Mouse (Mus musculus): ENCODE results near the gene Il25.
"Not testable (repeated sequence)": the region's sequence is repeated elsewhere in the genome, so short reads cannot be mapped to it uniquely, and the experiment has no call there.

The Il25 gene

GRCm38 (mm10) chr14:54926401-54927158 lies 5.9 kb upstream of the Il25 start:
- peak; percentile 70 for DNase-seq (ENCODE audit: low spot score)

DNA sequence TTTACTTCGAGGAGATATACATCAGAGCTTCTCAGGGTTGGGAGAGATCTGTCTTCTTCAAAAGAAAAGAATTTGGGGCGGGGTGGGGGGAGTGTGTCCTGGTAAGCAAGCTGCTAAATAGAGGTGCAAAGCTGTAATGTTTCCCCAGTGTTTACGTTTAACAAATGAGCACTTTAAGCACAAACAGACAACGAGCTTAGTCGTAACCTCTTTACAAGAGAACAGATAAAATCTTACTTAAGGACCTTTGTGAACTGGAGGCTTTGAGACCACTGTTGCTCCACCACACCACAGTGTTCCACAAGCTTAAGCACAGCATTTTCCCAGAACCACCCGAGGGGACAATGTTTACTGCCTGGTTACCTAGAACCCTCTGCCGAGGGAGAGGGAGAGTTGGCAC lies 5.2 kb upstream of the Il25 start:
- DNase-seq (ENCODE audit: low spot score): no peak

- no peak for DNase-seq (ENCODE audit: low spot score)
These were observed 2.7 kb upstream of the Il25 start for GRCm38 (mm10) chr14:54929801-54930200.

DNA sequence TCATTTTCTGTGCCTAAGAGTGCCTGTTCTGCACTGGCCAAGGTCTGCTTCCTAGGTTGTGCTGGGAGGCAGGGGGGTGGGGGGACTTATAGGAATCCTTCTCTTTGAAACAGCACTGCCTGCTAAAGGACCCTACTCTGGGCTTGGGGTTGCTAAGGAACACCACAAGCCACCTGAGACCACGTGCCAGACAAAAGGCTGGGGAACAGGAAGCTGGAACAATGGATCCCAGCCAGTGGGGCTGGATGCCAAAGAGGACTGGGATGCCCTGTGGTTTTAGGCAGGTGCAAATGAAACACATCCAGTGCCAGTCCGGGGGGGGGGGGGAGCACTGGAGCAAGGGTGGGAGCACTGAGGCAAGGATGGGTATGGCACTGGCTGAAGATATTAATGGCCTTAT lies 2.1 kb upstream of the Il25 start:
- no peak for DNase-seq (ENCODE audit: low spot score)

GRCm38 (mm10) chr14:54935904-54936830 lies 3.7 kb downstream of the Il25 start, which contains the start of gene Cmtm5:
TSS of gene Cmtm5 (plus strand) at chr14:54936261.
- DNase-seq (ENCODE audit: low spot score): no peak

DNA sequence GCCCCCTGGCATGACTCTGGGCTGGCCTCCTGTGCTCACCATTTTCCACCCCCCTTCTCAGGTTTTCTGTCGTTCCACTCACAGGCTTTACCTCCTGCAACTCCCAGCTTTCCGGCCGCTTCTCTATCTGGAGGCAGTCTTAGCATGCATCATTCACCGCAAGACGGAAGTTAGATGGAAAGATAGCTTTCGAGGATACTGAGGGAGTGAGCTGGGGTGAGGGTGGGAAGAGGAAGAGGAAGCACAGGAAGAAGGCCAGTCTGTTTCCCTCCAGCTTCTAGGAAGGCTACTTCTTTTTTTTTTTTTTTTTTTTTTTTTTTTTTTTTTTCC lies 4.3 kb downstream of the Il25 start:
- DNase-seq (ENCODE audit: low spot score): no peak

GRCm38 (mm10) chr14:54937361-54938182 lies 5.1 kb downstream of the Il25 start:
- DNase-seq (ENCODE audit: low spot score): no peak

GRCm38 (mm10) chr14:54938431-54939219 lies 6.1 kb downstream of the Il25 start:
- no peak for DNase-seq (ENCODE audit: low spot score)

GRCm38 (mm10) chr14:54939434-54940175 lies 7.1 kb downstream of the Il25 start:
- DNase-seq (ENCODE audit: low spot score): peak; percentile 39

GRCm38 (mm10) chr14:54940176-54940530 lies 7.7 kb downstream of the Il25 start:
- DNase-seq (ENCODE audit: low spot score): no peak

DNA sequence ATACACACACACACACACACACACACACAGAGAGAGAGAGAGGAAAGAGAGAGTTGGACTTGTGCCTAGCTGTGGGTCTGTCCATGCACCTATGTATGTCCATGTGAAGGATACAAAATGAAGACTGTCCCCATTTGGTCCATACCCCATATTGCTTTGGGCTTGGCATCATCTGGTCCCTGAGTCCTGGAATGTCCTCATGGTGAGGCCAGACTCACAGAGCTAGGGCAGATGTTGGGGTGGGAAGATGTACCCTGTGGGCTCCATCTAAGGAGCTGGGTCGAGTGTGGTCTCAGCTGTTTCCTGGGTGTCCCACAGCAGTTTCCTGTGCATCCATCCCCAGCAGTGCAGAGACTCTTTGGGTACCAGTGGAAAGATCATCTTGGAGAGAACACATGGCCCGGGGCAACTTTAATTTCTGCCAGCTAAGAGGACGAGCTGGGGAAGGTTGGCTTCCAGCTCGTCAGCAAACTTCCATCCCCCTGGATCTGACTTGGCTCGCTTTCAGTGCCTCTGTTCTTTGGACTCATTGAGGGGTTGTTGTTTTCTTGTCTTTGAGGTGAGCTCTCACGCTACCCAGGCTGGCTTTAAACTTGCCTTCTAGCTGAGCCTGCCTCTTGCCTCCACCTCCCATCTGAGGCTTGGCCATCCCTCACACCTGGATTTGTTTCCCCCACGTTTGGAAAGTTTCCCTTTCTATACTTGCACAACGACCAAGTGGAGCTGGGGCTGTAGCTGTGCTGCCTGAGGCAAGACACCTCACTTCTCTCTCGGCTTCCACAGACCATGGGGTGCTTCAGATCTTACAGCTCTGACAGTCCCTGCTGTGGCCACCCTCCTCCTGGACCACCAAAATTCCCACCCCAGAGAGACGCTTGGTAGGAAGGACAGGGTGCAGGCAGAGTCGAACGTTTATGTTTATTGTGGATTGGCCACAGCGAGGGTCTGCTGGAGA lies 8.8 kb downstream of the Il25 start:
- DNase-seq (ENCODE audit: low spot score): no peak

GRCm38 (mm10) chr14:54942479-54942878 lies 10.0 kb downstream of the Il25 start:
- DNase-seq (ENCODE audit: low spot score): no peak

GRCm38 (mm10) chr14:54943971-54944370 lies 11.5 kb downstream of the Il25 start:
- DNase-seq (ENCODE audit: low spot score): no peak

GRCm38 (mm10) chr14:54944939-54945338 lies 12.4 kb downstream of the Il25 start:
- DNase-seq (ENCODE audit: low spot score): no peak

DNA sequence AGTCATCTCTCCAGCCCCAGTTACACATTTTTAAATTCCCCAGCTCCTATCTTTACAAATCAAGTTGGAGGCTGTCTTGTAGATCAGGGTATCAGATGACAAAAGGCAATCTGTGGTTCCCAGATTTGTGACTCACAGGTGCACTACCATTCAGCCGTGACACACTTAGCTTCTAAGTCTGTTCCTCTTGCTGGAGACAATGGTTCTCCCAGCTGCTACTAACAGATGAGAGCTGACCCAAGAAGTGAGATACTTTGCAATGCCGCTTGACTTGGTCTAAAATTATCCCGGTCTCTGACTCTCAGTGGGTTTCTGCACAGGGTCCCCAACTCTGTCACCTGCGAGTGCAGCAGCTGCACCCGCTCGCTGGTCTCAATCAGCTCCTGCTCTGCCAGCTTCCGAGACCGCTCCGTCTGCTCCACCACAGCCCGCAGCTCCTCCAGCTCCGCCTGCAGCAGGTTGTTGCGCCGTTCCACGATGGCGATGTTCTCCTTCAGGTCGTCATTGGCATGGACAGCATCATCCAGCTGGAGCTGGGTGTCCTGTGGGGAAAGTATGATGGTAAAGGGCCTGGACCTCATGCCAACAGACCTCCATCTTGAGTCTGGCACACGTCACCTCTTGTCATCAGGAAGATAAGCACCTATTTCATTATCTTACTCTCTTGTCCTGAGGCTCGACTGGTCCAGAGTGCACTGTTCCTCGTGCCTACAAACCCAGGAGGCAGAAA lies 13.6 kb downstream of the Il25 start:
- DNase-seq (ENCODE audit: low spot score): no peak

DNA sequence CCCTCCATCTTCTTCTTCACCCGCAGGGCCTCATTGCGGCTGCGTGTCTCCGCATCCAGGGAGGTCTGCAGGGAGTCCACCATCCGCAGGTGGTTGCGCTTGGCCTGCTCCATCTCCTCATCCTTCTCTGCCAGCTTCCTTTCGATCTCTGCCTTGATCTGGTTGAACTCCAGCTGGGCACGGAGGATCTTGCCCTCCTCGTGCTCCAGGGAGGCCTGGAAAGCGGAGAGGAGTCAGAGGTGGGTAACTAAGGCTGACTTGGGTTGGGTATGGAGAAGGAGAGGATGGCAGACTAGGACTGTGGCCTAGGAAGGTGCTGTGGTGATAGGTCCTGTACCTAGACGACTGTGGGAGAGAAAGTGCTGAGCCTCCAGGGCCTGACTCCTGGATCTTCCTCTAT lies 14.5 kb downstream of the Il25 start:
- DNase-seq (ENCODE audit: low spot score): not testable (repeated sequence)

DNA sequence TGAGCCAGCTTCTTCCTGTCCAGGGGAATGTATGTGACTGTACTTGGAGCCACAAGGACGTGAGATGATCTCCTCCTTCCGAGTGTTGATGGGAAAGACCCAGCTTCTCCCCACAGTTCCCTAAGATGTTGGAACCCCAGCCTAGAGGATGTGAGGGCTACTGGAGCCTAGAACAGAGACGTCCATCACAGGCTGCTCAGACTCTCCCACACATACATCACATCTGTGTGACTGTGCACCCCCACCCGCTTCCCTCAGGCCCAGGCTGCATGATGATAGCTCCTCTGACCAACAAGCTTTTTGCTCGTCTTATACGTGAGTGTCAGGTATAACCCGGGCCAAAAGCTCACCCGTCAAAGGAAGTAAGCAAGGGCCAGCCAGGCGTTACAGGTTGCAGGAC lies 16.3 kb downstream of the Il25 start:
- DNase-seq (ENCODE audit: low spot score): no peak

DNA sequence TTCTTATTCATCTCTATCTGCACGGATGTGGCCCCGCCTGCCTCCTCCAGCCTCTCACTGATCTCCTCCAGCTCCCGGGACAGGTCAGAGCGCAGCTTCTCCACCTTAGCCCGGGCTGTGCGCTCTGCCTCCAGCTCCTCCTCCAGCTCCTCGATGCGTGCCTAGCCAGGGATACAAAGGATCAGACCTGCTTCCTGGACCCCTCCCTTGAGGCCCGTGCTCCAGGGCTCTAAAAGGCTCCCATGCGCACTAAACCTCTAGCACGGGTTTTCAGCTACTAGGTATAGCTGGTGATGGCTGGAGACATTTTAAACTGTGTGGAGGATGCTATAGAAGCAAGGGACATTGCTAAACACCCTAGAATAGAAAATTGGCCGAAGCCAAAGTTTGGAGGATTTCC lies 18.0 kb downstream of the Il25 start:
- no peak for DNase-seq (ENCODE audit: low spot score)

DNA sequence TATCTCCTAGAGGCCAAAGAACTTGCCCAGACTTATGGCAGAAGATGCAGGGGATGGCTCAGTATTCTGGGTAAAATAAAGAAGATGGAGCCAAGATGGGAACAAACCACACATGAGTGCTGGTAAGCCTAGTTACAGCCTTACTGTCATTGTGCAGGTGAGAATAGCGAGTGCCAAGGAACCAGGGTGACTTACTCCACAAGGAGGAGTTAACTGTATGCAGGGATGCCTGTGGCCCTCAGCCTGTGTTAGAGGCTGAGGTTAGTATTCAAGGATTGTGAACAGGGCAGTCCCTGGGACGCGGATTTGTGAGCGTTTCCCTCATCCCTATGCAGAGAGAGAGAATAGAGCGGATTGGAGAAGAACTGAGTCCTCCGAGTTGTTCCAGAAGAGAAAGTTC lies 19.1 kb downstream of the Il25 start:
- no peak for DNase-seq (ENCODE audit: low spot score)
